Mouse (Mus musculus) MEL (cell line): ENCODE data around the gene Gpatch3. TPM values are rescaled to one million over a fixed set of nuclear protein-coding genes. Genes with fewer than 3 reads are reported as not detected.

ENCODE experiments used
- DNase-seq: peaks from one replicate; pipeline ENCODE4 v3.0.0; 2011; ENCODE audit warnings: low read depth, low spot score
- H3K27ac ChIP-seq: 2 replicates; pipeline ENCODE4 v1.5.1; 2012; ENCODE audit warnings: low read depth, mild to moderate bottlenecking, control low read depth, low read length, moderate library complexity; ENCODE audit not compliant: control insufficient read depth
- H3K27me3 ChIP-seq, 2 experiments: fragments of 150-350 bp in 1 of 2; sonication (generic) in 1 of 2; 2 replicates each; pipeline ENCODE4 v1.6.1; 2012; ENCODE audit warnings: low read length in 2 of 2, mild to moderate bottlenecking in 2 of 2, improper control_type of control experiment in 1 of 2, moderate library complexity in 1 of 2; ENCODE audit not compliant: insufficient read depth in 2 of 2, control insufficient read depth in 1 of 2
- H3K36me3 ChIP-seq, 2 experiments: 2 replicates each; pipeline ENCODE4 v1.6.1; 2012 to 2014; ENCODE audit warnings: low read length in 2 of 2, improper control_type of control experiment in 1 of 2, inconsistent platforms in 1 of 2, mild to moderate bottlenecking in 1 of 2; ENCODE audit not compliant: insufficient read depth in 2 of 2, control insufficient read depth in 1 of 2
- H3K4me1 ChIP-seq, 2 experiments: fragments of 150-350 bp in 1 of 2; sonication (generic) in 1 of 2; 2 replicates each; pipeline ENCODE4 v1.6.1; 2012; ENCODE audit warnings: low read length in 2 of 2, improper control_type of control experiment in 1 of 2, mild to moderate bottlenecking in 1 of 2; ENCODE audit not compliant: insufficient read depth in 2 of 2, control insufficient read depth in 1 of 2
- H3K4me3 ChIP-seq, 2 experiments: fragments of 150-350 bp in 1 of 2; sonication (generic) in 1 of 2; 2 replicates each; pipeline ENCODE4 v1.5.1; 2012; ENCODE audit warnings: low read depth in 2 of 2, low read length in 2 of 2, mild to moderate bottlenecking in 2 of 2, moderate library complexity in 2 of 2, control low read depth in 1 of 2, improper control_type of control experiment in 1 of 2; ENCODE audit not compliant: control insufficient read depth in 1 of 2, insufficient read depth in 1 of 2
- H3K79me2 ChIP-seq: 2 replicates; pipeline ENCODE4 v1.6.1; 2012; ENCODE audit warnings: mild to moderate bottlenecking, low read length, moderate library complexity; ENCODE audit not compliant: control insufficient read depth, poor library complexity, insufficient read depth
- H3K9ac ChIP-seq: 2 replicates; pipeline ENCODE4 v1.6.1; 2012; ENCODE audit warnings: low read depth, mild to moderate bottlenecking, control low read depth, low read length, moderate library complexity; ENCODE audit not compliant: control insufficient read depth, poor library complexity, severe bottlenecking
- H3K9me3 ChIP-seq: fragments of 150-350 bp; sonication (generic); replicated peaks from 2 replicates; pipeline ENCODE4 v1.6.1; 2012; ENCODE audit warnings: mild to moderate bottlenecking, low read length, improper control_type of control experiment, moderate library complexity; ENCODE audit not compliant: insufficient read depth
- BHLHE40 ChIP-seq: IDR thresholded peaks from 2 replicates; pipeline ENCODE4 v1.6.1; 2012; ENCODE audit warnings: low read depth, mild to moderate bottlenecking, inconsistent platforms, low read length, improper control_type of control experiment, borderline replicate concordance
- CHD1 ChIP-seq: IDR thresholded peaks from 2 replicates; pipeline ENCODE4 v1.6.1; 2012; ENCODE audit warnings: low read depth, mild to moderate bottlenecking, inconsistent platforms, low read length, improper control_type of control experiment
- CHD2 ChIP-seq: IDR thresholded peaks from 2 replicates; pipeline ENCODE4 v1.6.1; 2011; ENCODE audit warnings: low read length, improper control_type of control experiment
- CTCF ChIP-seq, 3 experiments: IDR thresholded peaks in 2 of 3; conservative IDR thresholded peaks in 1 of 3; 2 replicates each; pipeline ENCODE4 v1.5.1; 2011 to 2012; ENCODE audit warnings: low read length in 3 of 3, low read depth in 2 of 3, mild to moderate bottlenecking in 2 of 3, improper control_type of control experiment in 1 of 3, inconsistent platforms in 1 of 3, mixed read lengths in 1 of 3, moderate library complexity in 1 of 3; ENCODE audit not compliant: control insufficient read depth in 1 of 3, insufficient read depth in 1 of 3, poor library complexity in 1 of 3, severe bottlenecking in 1 of 3
- E2F4 ChIP-seq: IDR thresholded peaks from 2 replicates; pipeline ENCODE4 v1.6.1; 2011; ENCODE audit warnings: low read depth, low read length, improper control_type of control experiment, borderline replicate concordance
- ELF1 ChIP-seq: IDR thresholded peaks from 2 replicates; pipeline ENCODE4 v1.6.1; 2014; ENCODE audit warnings: low read depth, mild to moderate bottlenecking, inconsistent platforms, low read length, improper control_type of control experiment, moderate library complexity
- EP300 ChIP-seq, 2 experiments: IDR thresholded peaks; 2 replicates each; pipeline ENCODE4 v1.6.1; 2011; ENCODE audit warnings: improper control_type of control experiment in 2 of 2, low read length in 2 of 2, low read depth in 1 of 2, mild to moderate bottlenecking in 1 of 2
- ETS1 ChIP-seq: IDR thresholded peaks from 2 replicates; pipeline ENCODE4 v1.6.1; 2012; ENCODE audit warnings: low read depth, mild to moderate bottlenecking, inconsistent platforms, low read length, improper control_type of control experiment, moderate library complexity
- GABPA ChIP-seq: IDR thresholded peaks from 2 replicates; pipeline ENCODE4 v1.6.1; 2012; ENCODE audit warnings: low read depth, mild to moderate bottlenecking, inconsistent platforms, low read length, improper control_type of control experiment, moderate library complexity
- JUND ChIP-seq: IDR thresholded peaks from 2 replicates; pipeline ENCODE4 v1.6.1; 2011; ENCODE audit warnings: low read depth, mild to moderate bottlenecking, improper control_type of control experiment, low read length
- KAT2A ChIP-seq: conservative IDR thresholded peaks from 2 replicates; pipeline ENCODE4 v1.6.1; 2012; ENCODE audit warnings: low read depth, low read length, improper control_type of control experiment, inconsistent platforms
- MAZ ChIP-seq: IDR thresholded peaks from 2 replicates; pipeline ENCODE4 v1.6.1; 2012; ENCODE audit warnings: low read depth, mild to moderate bottlenecking, inconsistent platforms, low read length, improper control_type of control experiment
- MEF2A ChIP-seq: IDR thresholded peaks from 2 replicates; pipeline ENCODE4 v1.6.1; 2014; ENCODE audit warnings: low read depth, mild to moderate bottlenecking, inconsistent platforms, low read length, improper control_type of control experiment; ENCODE audit not compliant: poor library complexity, insufficient replicate concordance, severe bottlenecking; ENCODE audit errors: extremely low read depth
- MXI1 ChIP-seq: IDR thresholded peaks from 2 replicates; pipeline ENCODE4 v1.6.1; 2011; ENCODE audit warnings: mild to moderate bottlenecking, low read depth, low read length, improper control_type of control experiment
- MYB ChIP-seq: IDR thresholded peaks from 2 replicates; pipeline ENCODE4 v1.6.1; 2011; ENCODE audit warnings: mild to moderate bottlenecking, low read depth, low read length, improper control_type of control experiment
- MYC ChIP-seq: IDR thresholded peaks from 2 replicates; pipeline ENCODE4 v1.6.1; 2011; ENCODE audit warnings: low read depth, mild to moderate bottlenecking, low read length, improper control_type of control experiment, moderate library complexity
- NELFE ChIP-seq: IDR thresholded peaks from 2 replicates; pipeline ENCODE4 v1.6.1; 2011; ENCODE audit warnings: low read depth, low read length, improper control_type of control experiment
- NRF1 ChIP-seq: IDR thresholded peaks from 2 replicates; pipeline ENCODE4 v1.6.1; 2014; ENCODE audit warnings: low read depth, mild to moderate bottlenecking, inconsistent platforms, low read length, improper control_type of control experiment, moderate library complexity; ENCODE audit not compliant: poor library complexity, insufficient read depth, severe bottlenecking
- POLR2AphosphoS2 ChIP-seq: IDR thresholded peaks from 2 replicates; pipeline ENCODE4 v1.6.1; 2011; ENCODE audit warnings: low read length, improper control_type of control experiment
- POLR2AphosphoS5 ChIP-seq: IDR thresholded peaks from 2 replicates; pipeline ENCODE4 v1.6.1; 2012; ENCODE audit warnings: low read depth, borderline replicate concordance, mild to moderate bottlenecking, inconsistent platforms, low read length, moderate library complexity, mixed read lengths
- RAD21 ChIP-seq: IDR thresholded peaks from 2 replicates; pipeline ENCODE4 v1.6.1; 2011; ENCODE audit warnings: mild to moderate bottlenecking, low read depth, low read length, improper control_type of control experiment
- SIN3A ChIP-seq: IDR thresholded peaks from 2 replicates; pipeline ENCODE4 v1.6.1; 2012; ENCODE audit warnings: low read length, improper control_type of control experiment, inconsistent platforms
- TBP ChIP-seq: IDR thresholded peaks from 2 replicates; pipeline ENCODE4 v1.8.0; 2011; ENCODE audit warnings: low read depth, low read length, improper control_type of control experiment
- TCF12 ChIP-seq: IDR thresholded peaks from 2 replicates; pipeline ENCODE4 v1.6.1; 2014; ENCODE audit warnings: low read depth, mild to moderate bottlenecking, inconsistent platforms, low read length, improper control_type of control experiment, moderate library complexity
- USF1 ChIP-seq: IDR thresholded peaks from 2 replicates; pipeline ENCODE4 v1.6.1; 2014; ENCODE audit warnings: low read depth, mild to moderate bottlenecking, inconsistent platforms, low read length, improper control_type of control experiment, moderate library complexity
- ZC3H11A ChIP-seq: IDR thresholded peaks from 2 replicates; pipeline ENCODE4 v1.6.1; 2012; ENCODE audit warnings: low read depth, mild to moderate bottlenecking, inconsistent platforms, low read length, improper control_type of control experiment
- ZKSCAN1 ChIP-seq: IDR thresholded peaks from 2 replicates; pipeline ENCODE4 v1.6.1; 2012; ENCODE audit warnings: low read depth, mild to moderate bottlenecking, inconsistent platforms, low read length, improper control_type of control experiment, moderate library complexity
- ZMIZ1 ChIP-seq: IDR thresholded peaks from 2 replicates; pipeline ENCODE4 v1.6.1; 2012; ENCODE audit warnings: low read depth, mild to moderate bottlenecking, inconsistent platforms, low read length, improper control_type of control experiment, moderate library complexity
- ZNF384 ChIP-seq: IDR thresholded peaks from 2 replicates; pipeline ENCODE4 v1.6.1; 2012; ENCODE audit warnings: low read depth, mild to moderate bottlenecking, inconsistent platforms, low read length, improper control_type of control experiment
- polyA plus RNA-seq, 2 experiments: library from polyadenylated mRNA; stranded (reverse) in 1 of 2; unstranded in 1 of 2; fragments of >175 nt in 1 of 2; fragments of >200 nt in 1 of 2; gene quantifications; 2 replicates each; pipeline versions ENCODE4 v1.2.1 to v1.2.4; 2012; ENCODE audit warnings: low replicate concordance in 2 of 2, low read depth in 1 of 2; ENCODE audit not compliant: insufficient read length in 2 of 2, insufficient read depth in 1 of 2, missing spikeins in 1 of 2
- total RNA-seq: library from RNA; depleted of rRNA; stranded (reverse); fragments of 300-350 nt; gene quantifications from 2 replicates; pipeline ENCODE4 v1.2.3, GENCODE M21; 2012

Gpatch3 gene
- total and polyA plus RNA-seq, 3 experiments = 9.8 to 16.5 TPM; not detected in 1

GRCm38 (mm10) chr4:133536652-133537051 lies 37.9 kb upstream of the Gpatch3 start:
- H3K36me3 ChIP-seq = peaks cover 0 to 8% of the 10 kb centered on the region in 2 experiments; a peak in 2 of 4 replicates

GRCm38 (mm10) chr4:133545272-133546231 lies 29.0 kb upstream of the Gpatch3 start, which contains the start of gene Nudc:
Gene Nudc (minus strand): TSS chr4:133545996.
- Histone ChIP-seq H3K9me3 (no peaks in the 10 kb centered on the region), H3K27me3 (no peaks in the 10 kb centered on the region), H3K4me1 (peaks cover 3 to 6% of the 10 kb centered on the region in 2 experiments), H3K9ac (peak within 1 kb of the TSS; percentile 97), H3K79me2 (peaks cover 45% of the 10 kb centered on the region), H3K36me3 (peaks cover 1 to 9% of the 10 kb centered on the region in 2 experiments; a peak in 3 of 4 replicates), H3K4me3 (peak within 1 kb of the TSS; percentile 92 to 96), H3K27ac (peak within 1 kb of the TSS; percentile 79)
- DNase-seq = peak; percentile 97
- no peak for TF ChIP-seq NRF1
- TF ChIP-seq BHLHE40 = no peak
- peak; percentile 85 for TF ChIP-seq MXI1
- peak; percentile 85; the same call in 1 of the 2 replicates for TF ChIP-seq SIN3A
- peak; percentile 62 for TF ChIP-seq USF1
- TF ChIP-seq TBP = peak; percentile 63; the same call in 1 of the 2 replicates
- no peak for TF ChIP-seq CHD2
- no peak for TF ChIP-seq GABPA
- TF ChIP-seq NELFE = peak; percentile 93
- TF ChIP-seq TCF12 = 0 out of 2 replicates have a peak, but pooled peaks have one; percentile 43
- no peak for TF ChIP-seq MEF2A
- no peak; the same call in 1 of the 2 replicates for TF ChIP-seq MAZ
- TF ChIP-seq CTCF (IDR thresholded peaks at IDR 0.05 in 2 of 3, conservative IDR thresholded peaks at IDR 0.05 in 1 of 3; ENCODE audit: control insufficient read depth in 1 of 3, insufficient read depth in 1 of 3, low read depth in 2 of 3, low read length in 3 of 3, poor library complexity in 1 of 3, severe bottlenecking in 1 of 3) = no peak
- peak; percentile 43; the same call in 1 of the 2 replicates for TF ChIP-seq E2F4
- TF ChIP-seq ZC3H11A = no peak
- no peak for TF ChIP-seq POLR2AphosphoS5
- TF ChIP-seq ZMIZ1 = peak; percentile 79
- TF ChIP-seq ZNF384 = no peak
- peak; percentile 70; the same call in 1 of the 2 replicates for TF ChIP-seq POLR2AphosphoS2
- no peak; the same call in 1 of the 2 replicates for TF ChIP-seq KAT2A
- no peak for TF ChIP-seq ETS1
- TF ChIP-seq CHD1 = no peak
- TF ChIP-seq ELF1 = peak; percentile 68; the same call in 1 of the 2 replicates
- TF ChIP-seq JUND = no peak

More at GRCm38 (mm10) chr4:133536652-133537051, 37.9 kb upstream of the Gpatch3 start:
- no peaks in the 10 kb centered on the region for H3K9me3 ChIP-seq
- peaks cover 10% of the 10 kb centered on the region for H3K79me2 ChIP-seq
- no peak overlapping the region for H3K9ac ChIP-seq
- no peaks in the 10 kb centered on the region for H3K27me3 ChIP-seq
- DNase-seq = no peak
- H3K27ac ChIP-seq = no peak overlapping the region
- no peaks in the 10 kb centered on the region for H3K4me1 ChIP-seq
- TF ChIP-seq MYB (no peak), POLR2AphosphoS5 (no peak), EP300 (IDR thresholded peaks at IDR 0.05; ENCODE audit: low read depth in 1 of 2, low read length in 2 of 2) (no peak), ZKSCAN1 (no peak), NRF1 (no peak), MYC (no peak), RAD21 (no peak), ETS1 (no peak), TBP (no peak), MXI1 (no peak), BHLHE40 (no peak), NELFE (no peak)
- H3K4me3 ChIP-seq = no peak overlapping the region
